ENCODE assay signal across 9 mouse cellular contexts in genomic region chr8:47690674-47691078, GRCm38 (mm10). TPM values are rescaled to one million over a fixed set of nuclear protein-coding genes. Genes with fewer than 3 reads are reported as not detected.
A peak's percentile ranks its signal among the peaks of the same experiment; 100 is the strongest.
DNase-seq lines count a peak whose midpoint lies in the region; ATAC-seq and TF ChIP-seq lines count a peak whose summit lies in the region.
"Had no signal": no experiment of that assay in that cellular context is flagged by ENCODE, and none has a peak within 500 bp of the region (broad histone marks: within the 10 kb centered on the region; RNA-seq: fewer than 3 reads in every experiment).

No protein-coding gene starts in this region.

- no peak for TF ChIP-seq POLR2A in liver, adult 2 months (IDR thresholded peaks at IDR 0.05; ENCODE audit: extremely low read depth, insufficient read depth, low read length)

- H3K9me3 ChIP-seq in heart, embryonic 14.5 days (ENCODE audit: control insufficient read depth, low read length), result 0 out of 2 replicates have a peak, but pooled peaks cover 3% of the 10 kb centered on the region
- H3K9me3 ChIP-seq: G1E had no signal

- H3K27ac ChIP-seq in liver, adult 2 months (replicated peaks; ENCODE audit: insufficient read depth, low read depth, low read length), result no peak overlapping the region
- peak overlapping the region; percentile 10 to 34; a peak in 1 of 4 replicates for H3K27ac ChIP-seq in heart, embryonic 14.5 days (replicated peaks in 1 of 2; ENCODE audit: control insufficient read depth in 1 of 2, insufficient read depth in 1 of 2, low read depth in 2 of 2, low read length in 2 of 2)

- H3K79me2 ChIP-seq in liver, adult 2 months (ENCODE audit: control insufficient read depth, insufficient read depth, low read length), result no peaks in the 10 kb centered on the region

- H3K4me1 ChIP-seq in liver, adult 2 months (ENCODE audit: control insufficient read depth, insufficient read depth, low read length), result no peaks in the 10 kb centered on the region
- H3K4me1 ChIP-seq in heart, embryonic 14.5 days (ENCODE audit: control insufficient read depth in 2 of 2, insufficient read depth in 2 of 2, low read length in 2 of 2), result no peaks in the 10 kb centered on the region; a peak in 1 of 4 replicates

- H3K36me3 ChIP-seq in liver, adult 2 months (ENCODE audit: control insufficient read depth, insufficient read depth, low read length), result no peaks in the 10 kb centered on the region
- no peaks in the 10 kb centered on the region for H3K36me3 ChIP-seq in heart, embryonic 14.5 days (ENCODE audit: control insufficient read depth, insufficient read depth, low read length)
- H3K36me3 ChIP-seq: G1E had no signal

- H3K27me3 ChIP-seq in liver, adult 2 months (ENCODE audit: control insufficient read depth, insufficient read depth, low read length), result no peaks in the 10 kb centered on the region
- no peaks in the 10 kb centered on the region for H3K27me3 ChIP-seq in heart, embryonic 14.5 days (ENCODE audit: control insufficient read depth, insufficient read depth, low read length)

- H3K4me3 ChIP-seq in liver, adult 2 months (ENCODE audit: insufficient read depth, low read depth, low read length), result peak overlapping the region; percentile 43
- H3K4me3 ChIP-seq in heart, embryonic 14.5 days (ENCODE audit: control insufficient read depth in 1 of 2, insufficient read depth in 1 of 2, low read depth in 1 of 2, low read length in 2 of 2), result peak overlapping the region; percentile 32 to 50

- H3K9ac ChIP-seq in liver, adult 2 months (ENCODE audit: low read depth, low read length), result peak overlapping the region; percentile 56
- peak overlapping the region; percentile 64 for H3K9ac ChIP-seq in heart, embryonic 14.5 days (ENCODE audit: low read length)

- peak overlapping the region; percentile 69 for H3K4me2 ChIP-seq in heart, embryonic 14.5 days (ENCODE audit: low read length)

- DNase-seq in liver, adult 2 months (ENCODE audit: extremely low read depth, low read depth, low spot score), result peak; percentile 58
- DNase-seq in liver, result no peak
- peak; percentile 31 to 51 for DNase-seq in kidney, postnatal 36 days
- DNase-seq in right cerebral cortex, adult 18-20 months, result no peak
- DNase-seq in left cerebral cortex, adult 8-10 months (ENCODE audit: low spot score in 2 of 2), result no peak
- DNase-seq in urinary bladder, postnatal 25 days (ENCODE audit: low spot score), result no peak

- no peak for TF ChIP-seq CTCF in liver, adult 2 months (IDR thresholded peaks at IDR 0.05; ENCODE audit: low read depth, low read length)

- 5% methylated on average over 16 of the region's 16 CpGs for WGBS in liver, adult 2 months
- WGBS in heart, embryonic 14.5 days, result 3% methylated on average over 16 of the region's 16 CpGs

- ATAC-seq in heart, embryonic 14.5 days (ENCODE audit: insufficient number of reproducible peaks, insufficient read depth, low FRiP score, low read depth), result no peak
- peak; percentile 22; the same call in 1 of the 2 replicates for ATAC-seq in megakaryocyte-erythroid progenitor cell, adult 5-6 weeks (replicated peaks; ENCODE audit: low FRiP score, low TSS enrichment, poor library complexity, severe bottlenecking)

RNA-seq across cellular contexts. Expression of gene Ing2, which starts 15.3 kb away (rescaled TPM):
- 6.1 and 11.4 TPM in 2 replicates for total RNA-seq in liver, adult 2 months (2014; rRNA removed)
- polyA plus RNA-seq in liver, adult 2 months (2012; rRNA removed), result 1.6 and 2.6 TPM in 2 replicates
- 9.8 and 9.9 TPM in 2 replicates for polyA plus RNA-seq in heart, embryonic 14.5 days (2014; fragmentation: Nextera tagmentation; extraction: Ambion mirVana)
- total RNA-seq in megakaryocyte-erythroid progenitor cell, adult 5-6 weeks (2014; fragmentation: Nextera tagmentation), result 30.6 and 54.4 TPM in 2 replicates
- 14.6 and 58.2 TPM in 2 replicates for total RNA-seq in megakaryocyte-erythroid progenitor cell, adult 5-6 weeks (2017)
- total RNA-seq in left cerebral cortex, adult 8-10 months (2022), result 10 to 100 TPM; 40.3 to 50.1 (median 44.3) TPM

RNA-seq across cellular contexts. Expression of gene Cdkn2aip, which starts 23.1 kb away (rescaled TPM):
- 12.1 and 15.0 TPM in 2 replicates for total RNA-seq in liver, adult 2 months (2014; rRNA removed)
- 7.3 and 8.3 TPM in 2 replicates for polyA plus RNA-seq in liver, adult 2 months (2012; rRNA removed)
- polyA plus RNA-seq in heart, embryonic 14.5 days (2014; fragmentation: Nextera tagmentation; extraction: Ambion mirVana), result 15.6 and 15.8 TPM in 2 replicates
- total RNA-seq in megakaryocyte-erythroid progenitor cell, adult 5-6 weeks (2014; fragmentation: Nextera tagmentation), result 11.8 and 12.6 TPM in 2 replicates
- total RNA-seq in megakaryocyte-erythroid progenitor cell, adult 5-6 weeks (2017), result 25.0 and 26.7 TPM in 2 replicates
- total RNA-seq in left cerebral cortex, adult 8-10 months (2022), result 10 to 100 TPM; 14.2 to 18.9 (median 17.7) TPM

Comparison
In these comparisons a context has a peak if more than half of its experiments do, and no peak if none do; other contexts are left out.
1. DNase-seq: peak in liver, adult 2 months (single experiment) and kidney, postnatal 36 days (2 of 2); none in liver (single experiment), right cerebral cortex, adult 18-20 months (single experiment), left cerebral cortex, adult 8-10 months (0 of 2) and urinary bladder, postnatal 25 days (single experiment).